Mouse (Mus musculus): ENCODE data around the gene Dpm2. TPM values are rescaled to one million over a fixed set of nuclear protein-coding genes. Genes with fewer than 3 reads are reported as not detected.
A peak's percentile ranks its signal among the peaks of the same experiment; 100 is the strongest.

Dpm2 gene
- polyA plus RNA-seq (2014; fragmentation: Nextera tagmentation; extraction: Ambion mirVana) = 97.1 and 100 TPM in 2 replicates

- DNase-seq (ENCODE audit: low spot score) = peak; percentile 95
- no peak within 1 kb of the TSS for H3K27ac ChIP-seq (replicated peaks; ENCODE audit: low read depth, low read length)
These were observed at the start of gene Dpm2 for GRCm38 (mm10) chr2:32570698-32571494. Gene Dpm2 (plus strand): TSS chr2:32570858.

GRCm38 (mm10) chr2:32524536-32525031 is 46.1 kb upstream of the Dpm2 start:
- Histone ChIP-seq H3K9ac (replicated peaks; ENCODE audit: low read length) (no peak overlapping the region), H3K27me3 (ENCODE audit: control insufficient read depth, insufficient read depth, low read length) (no peaks in the 10 kb centered on the region), H3K36me3 (replicated peaks; ENCODE audit: control insufficient read depth, insufficient read depth, low read depth, low read length) (no peaks in the 10 kb centered on the region), H3K4me2 (ENCODE audit: low read depth, low read length) (no peak overlapping the region), H3K27ac (replicated peaks; ENCODE audit: low read depth, low read length) (no peak overlapping the region), H3K4me3 (ENCODE audit: low read depth, low read length) (no peak overlapping the region), H3K9me3 (replicated peaks; ENCODE audit: control insufficient read depth, low read length) (no peaks in the 10 kb centered on the region), H3K4me1 (ENCODE audit: control insufficient read depth, insufficient read depth, low read length) (no peaks in the 10 kb centered on the region)
- ATAC-seq (replicated peaks; ENCODE audit: insufficient number of reproducible peaks, low FRiP score, low TSS enrichment, low read depth) (0 out of 2 replicates have a peak, but pooled peaks have one; percentile 70), DNase-seq (ENCODE audit: low spot score) (no peak)
- 87% methylated on average over 13 of the region's 13 CpGs for WGBS

More at GRCm38 (mm10) chr2:32570698-32571494, at the start of gene Dpm2:
- Histone ChIP-seq H3K4me2 (ENCODE audit: low read depth, low read length) (peak within 1 kb of the TSS; percentile 83), H3K9me3 (replicated peaks; ENCODE audit: control insufficient read depth, low read length) (no peaks in the 10 kb centered on the region), H3K9ac (replicated peaks; ENCODE audit: low read length) (peak within 1 kb of the TSS; percentile 79), H3K4me1 (ENCODE audit: control insufficient read depth, insufficient read depth, low read length) (no peaks in the 10 kb centered on the region), H3K4me3 (ENCODE audit: low read depth, low read length) (peak within 1 kb of the TSS; percentile 72), H3K27me3 (ENCODE audit: control insufficient read depth, insufficient read depth, low read length) (no peaks in the 10 kb centered on the region), H3K36me3 (replicated peaks; ENCODE audit: control insufficient read depth, insufficient read depth, low read depth, low read length) (peaks cover 9% of the 10 kb centered on the region)
- WGBS = 1% methylated on average over 36 of the region's 36 CpGs
- peak; percentile 49 for ATAC-seq (replicated peaks; ENCODE audit: insufficient number of reproducible peaks, low FRiP score, low TSS enrichment, low read depth)

- Histone ChIP-seq H3K36me3 (replicated peaks; ENCODE audit: control insufficient read depth, insufficient read depth, low read depth, low read length) (no peaks in the 10 kb centered on the region), H3K4me2 (ENCODE audit: low read depth, low read length) (no peak overlapping the region), H3K27ac (replicated peaks; ENCODE audit: low read depth, low read length) (no peak overlapping the region), H3K4me1 (ENCODE audit: control insufficient read depth, insufficient read depth, low read length) (no peaks in the 10 kb centered on the region), H3K9me3 (replicated peaks; ENCODE audit: control insufficient read depth, low read length) (no peaks in the 10 kb centered on the region), H3K9ac (replicated peaks; ENCODE audit: low read length) (no peak overlapping the region), H3K27me3 (ENCODE audit: control insufficient read depth, insufficient read depth, low read length) (no peaks in the 10 kb centered on the region), H3K4me3 (ENCODE audit: low read depth, low read length) (no peak overlapping the region)
- DNase-seq (ENCODE audit: low spot score) (no peak), ATAC-seq (replicated peaks; ENCODE audit: insufficient number of reproducible peaks, low FRiP score, low TSS enrichment, low read depth) (no peak)
- WGBS = 86% methylated on average over 12 of the region's 12 CpGs
These were observed 44.8 kb upstream of the Dpm2 start for GRCm38 (mm10) chr2:32525816-32526215.

- H3K27me3 ChIP-seq (ENCODE audit: control insufficient read depth, insufficient read depth, low read length) = no peaks in the 10 kb centered on the region
- no peak overlapping the region for H3K9ac ChIP-seq (replicated peaks; ENCODE audit: low read length)
- no peak overlapping the region for H3K4me2 ChIP-seq (ENCODE audit: low read depth, low read length)
- H3K9me3 ChIP-seq (replicated peaks; ENCODE audit: control insufficient read depth, low read length) = no peaks in the 10 kb centered on the region
- 65% methylated on average over 14 of the region's 14 CpGs for WGBS
- H3K4me3 ChIP-seq (ENCODE audit: low read depth, low read length) = no peak overlapping the region
- ATAC-seq (replicated peaks; ENCODE audit: insufficient number of reproducible peaks, low FRiP score, low TSS enrichment, low read depth) (no peak), DNase-seq (ENCODE audit: low spot score) (no peak)
- H3K36me3 ChIP-seq (replicated peaks; ENCODE audit: control insufficient read depth, insufficient read depth, low read depth, low read length) = no peaks in the 10 kb centered on the region
- no peak overlapping the region for H3K27ac ChIP-seq (replicated peaks; ENCODE audit: low read depth, low read length)
- no peaks in the 10 kb centered on the region for H3K4me1 ChIP-seq (ENCODE audit: control insufficient read depth, insufficient read depth, low read length)
These were observed 43.1 kb upstream of the Dpm2 start for GRCm38 (mm10) chr2:32527468-32527966.

GRCm38 (mm10) chr2:32528326-32528725 is 42.3 kb upstream of the Dpm2 start:
- no peak for ATAC-seq (replicated peaks; ENCODE audit: insufficient number of reproducible peaks, low FRiP score, low TSS enrichment, low read depth)
- no peaks in the 10 kb centered on the region for H3K27me3 ChIP-seq (ENCODE audit: control insufficient read depth, insufficient read depth, low read length)
- no peak for DNase-seq (ENCODE audit: low spot score)
- no peaks in the 10 kb centered on the region for H3K9me3 ChIP-seq (replicated peaks; ENCODE audit: control insufficient read depth, low read length)
- H3K9ac ChIP-seq (replicated peaks; ENCODE audit: low read length) = no peak overlapping the region
- H3K4me2 ChIP-seq (ENCODE audit: low read depth, low read length) = no peak overlapping the region
- WGBS = 92% methylated on average over 1 of the region's 1 CpGs
- H3K27ac ChIP-seq (replicated peaks; ENCODE audit: low read depth, low read length) = no peak overlapping the region
- H3K4me1 ChIP-seq (ENCODE audit: control insufficient read depth, insufficient read depth, low read length) = no peaks in the 10 kb centered on the region; the same call in 1 of the 2 replicates
- no peaks in the 10 kb centered on the region for H3K36me3 ChIP-seq (replicated peaks; ENCODE audit: control insufficient read depth, insufficient read depth, low read depth, low read length)
- no peak overlapping the region for H3K4me3 ChIP-seq (ENCODE audit: low read depth, low read length)

GRCm38 (mm10) chr2:32530479-32530878 is 40.2 kb upstream of the Dpm2 start:
- no peak overlapping the region for H3K27ac ChIP-seq (replicated peaks; ENCODE audit: low read depth, low read length)
- H3K27me3 ChIP-seq (ENCODE audit: control insufficient read depth, insufficient read depth, low read length) = no peaks in the 10 kb centered on the region
- DNase-seq (ENCODE audit: low spot score) (no peak), ATAC-seq (replicated peaks; ENCODE audit: insufficient number of reproducible peaks, low FRiP score, low TSS enrichment, low read depth) (no peak)
- no peak overlapping the region for H3K9ac ChIP-seq (replicated peaks; ENCODE audit: low read length)
- H3K4me1 ChIP-seq (ENCODE audit: control insufficient read depth, insufficient read depth, low read length) = no peaks in the 10 kb centered on the region; the same call in 1 of the 2 replicates
- H3K36me3 ChIP-seq (replicated peaks; ENCODE audit: control insufficient read depth, insufficient read depth, low read depth, low read length) = no peaks in the 10 kb centered on the region
- H3K9me3 ChIP-seq (replicated peaks; ENCODE audit: control insufficient read depth, low read length) = no peaks in the 10 kb centered on the region
- WGBS = 85% methylated on average over 2 of the region's 2 CpGs
- H3K4me2 ChIP-seq (ENCODE audit: low read depth, low read length) = no peak overlapping the region
- H3K4me3 ChIP-seq (ENCODE audit: low read depth, low read length) = no peak overlapping the region

GRCm38 (mm10) chr2:32533163-32533562 is 37.5 kb upstream of the Dpm2 start:
- H3K36me3 ChIP-seq (replicated peaks; ENCODE audit: control insufficient read depth, insufficient read depth, low read depth, low read length) = no peaks in the 10 kb centered on the region
- H3K9me3 ChIP-seq (replicated peaks; ENCODE audit: control insufficient read depth, low read length) = no peaks in the 10 kb centered on the region
- H3K4me3 ChIP-seq (ENCODE audit: low read depth, low read length) = no peak overlapping the region
- ATAC-seq (replicated peaks; ENCODE audit: insufficient number of reproducible peaks, low FRiP score, low TSS enrichment, low read depth) (no peak), DNase-seq (ENCODE audit: low spot score) (no peak)
- H3K27me3 ChIP-seq (ENCODE audit: control insufficient read depth, insufficient read depth, low read length) = no peaks in the 10 kb centered on the region
- WGBS = 76% methylated on average over 2 of the region's 2 CpGs
- no peak overlapping the region for H3K9ac ChIP-seq (replicated peaks; ENCODE audit: low read length)
- H3K4me2 ChIP-seq (ENCODE audit: low read depth, low read length) = no peak overlapping the region
- 0 out of 2 replicates have a peak overlapping the region, but pooled peaks have one; percentile 44 for H3K27ac ChIP-seq (replicated peaks; ENCODE audit: low read depth, low read length)
- H3K4me1 ChIP-seq (ENCODE audit: control insufficient read depth, insufficient read depth, low read length) = peaks cover 9% of the 10 kb centered on the region

Measured in embryonic facial prominence, embryonic 11.5 days (tissue).